Mouse (Mus musculus) neural tube, embryonic 12.5 days (tissue): ENCODE results near the gene Gpr84. TPM values are rescaled to one million over a fixed set of nuclear protein-coding genes. Genes with fewer than 3 reads are reported as not detected.
A peak's percentile ranks its signal among the peaks of the same experiment; 100 is the strongest.

Experiments used
- ATAC-seq: fragments of 200-750 bp; cut with Nextera tagmentation; 2 replicates; pipeline ENCODE4 v1.8.0; 2017; ENCODE audit warnings: low read depth, mild to moderate bottlenecking, moderate TSS enrichment, moderate library complexity; ENCODE audit not compliant: low FRiP score
- H3K27ac ChIP-seq: fragments of 300-500 bp; sonication (generic); 2 replicates; pipeline ENCODE4 v1.5.1; 2016
- H3K27me3 ChIP-seq: fragments of 300-500 bp; sonication (generic); replicated peaks from 2 replicates; pipeline ENCODE4 v1.6.1; 2016; ENCODE audit warnings: mild to moderate bottlenecking
- H3K36me3 ChIP-seq: fragments of 300-500 bp; sonication (generic); 2 replicates; pipeline ENCODE4 v1.6.1; 2016; ENCODE audit warnings: mild to moderate bottlenecking
- H3K4me1 ChIP-seq: fragments of 300-500 bp; sonication (generic); 2 replicates; pipeline ENCODE4 v1.6.1; 2016
- H3K4me2 ChIP-seq: fragments of 300-500 bp; sonication (generic); replicated peaks from 2 replicates; pipeline ENCODE4 v1.6.1; 2016; ENCODE audit warnings: mild to moderate bottlenecking
- H3K4me3 ChIP-seq: fragments of 300-500 bp; sonication (generic); 2 replicates; pipeline ENCODE4 v1.5.1; 2016
- H3K9ac ChIP-seq: fragments of 300-500 bp; sonication (generic); 2 replicates; pipeline ENCODE4 v1.6.1; 2016; ENCODE audit warnings: mild to moderate bottlenecking
- H3K9me3 ChIP-seq: fragments of 300-500 bp; sonication (generic); 2 replicates; pipeline ENCODE4 v1.6.1; 2016; ENCODE audit warnings: mild to moderate bottlenecking
- WGBS: fragments of 180-500 bp; shearing (Covaris S2); methylation state at CpG from one replicate; pipeline ENCODE4 v1.1.7; 2016; 5-methylcytosine and 5-hydroxymethylcytosine counted together
- polyA plus RNA-seq: library from polyadenylated mRNA; unstranded; fragments of >200 nt; fragmentation: Nextera tagmentation; extraction: Ambion mirVana; gene quantifications from 2 replicates; pipeline ENCODE4 v1.2.1, GENCODE M21; 2016

The Gpr84 gene
- polyA plus RNA-seq, 1 experiment from 2014 or later = 0.25 TPM

GRCm38 (mm10) chr15:103334194-103334593 lies 23.8 kb upstream of the Gpr84 start:
- no peak overlapping the region for H3K9ac ChIP-seq

DNA sequence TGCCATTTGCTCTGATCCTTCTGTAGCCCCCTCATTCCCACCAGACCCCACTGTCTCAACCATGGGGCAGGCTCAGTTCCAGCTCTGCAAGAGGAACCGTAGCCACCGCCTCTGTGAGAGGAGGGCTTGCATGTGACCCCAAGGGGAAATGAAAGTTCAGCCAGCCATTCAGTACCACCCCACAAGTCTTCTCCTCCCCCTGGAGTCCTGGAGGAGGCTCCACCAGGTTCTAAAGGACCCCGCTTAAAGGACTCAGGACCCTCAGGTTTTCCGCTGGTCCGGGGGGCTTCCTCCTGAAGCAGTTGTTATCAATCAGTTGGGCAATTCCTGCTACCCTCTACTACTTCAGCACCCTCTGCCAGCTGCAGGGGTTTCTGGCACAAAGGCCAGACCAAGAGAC lies 23.3 kb upstream of the Gpr84 start:
- WGBS = 72% methylated on average over 5 of the region's 5 CpGs
- Histone ChIP-seq H3K4me3 (no peak overlapping the region), H3K4me2 (no peak overlapping the region), H3K27ac (no peak overlapping the region), H3K9ac (no peak overlapping the region), H3K9me3 (no peaks in the 10 kb centered on the region), H3K36me3 (no peaks in the 10 kb centered on the region), H3K4me1 (peaks cover 19% of the 10 kb centered on the region), H3K27me3 (peaks cover 4% of the 10 kb centered on the region)
- no peak for ATAC-seq

More at GRCm38 (mm10) chr15:103334194-103334593, 23.8 kb upstream of the Gpr84 start:
- peaks cover 23% of the 10 kb centered on the region for H3K4me1 ChIP-seq
- 5% methylated on average over 2 of the region's 2 CpGs for WGBS
- no peaks in the 10 kb centered on the region for H3K9me3 ChIP-seq
- peaks cover 9% of the 10 kb centered on the region for H3K27me3 ChIP-seq
- no peak overlapping the region for H3K4me2 ChIP-seq
- H3K4me3 ChIP-seq = no peak overlapping the region
- H3K27ac ChIP-seq = no peak overlapping the region
- H3K36me3 ChIP-seq = no peaks in the 10 kb centered on the region
- ATAC-seq = no peak

DNA sequence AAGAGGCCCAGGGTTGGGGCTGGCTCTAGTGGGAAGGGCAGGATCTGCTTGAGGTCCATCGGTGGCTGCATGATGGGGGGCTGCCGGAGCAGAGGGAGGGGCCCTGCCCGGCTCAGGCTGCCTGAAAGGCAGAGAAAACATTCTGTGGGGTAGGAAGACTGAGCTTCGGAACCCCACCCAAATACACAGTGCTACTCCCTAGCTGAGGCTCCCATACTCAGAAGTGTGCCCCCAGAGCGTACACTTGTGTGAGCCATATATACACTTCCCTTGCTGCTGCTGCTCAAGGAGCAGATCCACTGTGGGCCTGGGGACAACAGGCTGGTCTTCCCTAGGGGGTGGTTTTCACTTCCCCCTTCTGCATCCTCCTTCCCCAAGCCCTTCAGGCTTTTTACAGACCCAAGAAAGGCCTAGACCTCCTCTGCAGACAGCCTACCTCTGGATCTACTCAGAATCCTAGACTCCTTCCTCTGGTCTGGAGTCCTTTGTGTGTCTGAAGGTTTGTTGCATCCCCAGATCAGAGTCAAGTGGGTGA lies 22.7 kb upstream of the Gpr84 start:
- Histone ChIP-seq H3K4me3 (no peak overlapping the region), H3K9ac (no peak overlapping the region), H3K27me3 (no peaks in the 10 kb centered on the region; the same call in 1 of the 2 replicates), H3K9me3 (no peaks in the 10 kb centered on the region), H3K36me3 (no peaks in the 10 kb centered on the region), H3K27ac (no peak overlapping the region), H3K4me2 (no peak overlapping the region), H3K4me1 (peaks cover 18% of the 10 kb centered on the region)
- 64% methylated on average over 5 of the region's 5 CpGs for WGBS
- no peak; the same call in 1 of the 2 replicates for ATAC-seq

DNA sequence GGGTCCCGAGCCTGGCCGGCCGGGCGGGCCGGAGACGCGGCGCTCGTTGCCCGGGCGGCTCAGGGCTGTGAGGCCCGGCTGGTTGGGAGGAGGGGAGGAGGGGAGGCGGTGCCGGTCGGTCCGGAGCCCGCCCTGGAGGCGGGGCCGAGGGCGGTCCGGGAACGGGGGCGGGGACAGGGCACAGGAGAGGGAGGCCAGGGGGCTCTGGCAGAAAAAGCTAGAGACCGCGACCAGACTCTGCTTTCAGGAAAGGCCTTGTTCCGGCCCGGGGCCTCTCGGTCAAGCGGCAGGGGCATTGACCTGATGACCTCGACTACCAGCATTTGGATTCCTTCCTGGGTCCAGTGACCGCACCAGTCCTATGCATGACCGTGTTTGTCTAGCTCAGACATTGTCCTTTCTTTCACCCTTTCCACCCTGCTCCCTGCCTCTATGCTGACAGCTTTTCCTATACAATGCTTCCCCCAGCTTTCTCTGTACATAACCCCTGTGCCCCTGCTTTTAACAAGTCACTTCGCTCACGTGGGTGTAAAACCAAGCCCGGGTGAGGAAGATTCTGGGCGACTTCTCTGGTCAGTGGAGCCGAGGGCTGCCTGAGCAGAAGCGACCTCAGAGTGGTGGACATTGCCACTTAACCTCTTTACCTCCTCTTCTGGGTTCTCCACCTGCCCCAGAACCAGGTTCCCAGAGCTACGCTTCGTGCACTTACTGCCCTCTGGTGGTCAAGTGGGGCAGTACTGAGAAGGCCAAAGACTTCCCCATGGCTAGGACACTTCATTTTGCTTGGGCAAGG lies 13.2 kb upstream of the Gpr84 start:
- Histone ChIP-seq H3K27me3 (no peaks in the 10 kb centered on the region), H3K27ac (peak overlapping the region; percentile 60), H3K9ac (peak overlapping the region; percentile 86), H3K4me2 (peak overlapping the region; percentile 87), H3K4me1 (peaks cover 33% of the 10 kb centered on the region), H3K9me3 (no peaks in the 10 kb centered on the region), H3K4me3 (peak overlapping the region; percentile 86), H3K36me3 (peaks cover 8% of the 10 kb centered on the region)
- WGBS = 1% methylated on average over 39 of the region's 40 CpGs
- ATAC-seq = peak; percentile 95

- Histone ChIP-seq H3K9me3 (no peaks in the 10 kb centered on the region), H3K9ac (peak overlapping the region; percentile 86), H3K27me3 (no peaks in the 10 kb centered on the region), H3K4me3 (peak overlapping the region; percentile 86), H3K4me2 (peak overlapping the region; percentile 87), H3K36me3 (peaks cover 14% of the 10 kb centered on the region), H3K27ac (peak overlapping the region; percentile 60), H3K4me1 (peaks cover 33% of the 10 kb centered on the region)
- peak; percentile 61 for ATAC-seq
- 1% methylated on average over 14 of the region's 26 CpGs for WGBS
These were observed 12.7 kb upstream of the Gpr84 start for GRCm38 (mm10) chr15:103323070-103323454.

GRCm38 (mm10) chr15:103322396-103322795 lies 12.0 kb upstream of the Gpr84 start:
- peaks cover 21% of the 10 kb centered on the region for H3K36me3 ChIP-seq
- H3K4me2 ChIP-seq = peak overlapping the region; percentile 87
- H3K27ac ChIP-seq = no peak overlapping the region
- 47% methylated on average over 4 of the region's 4 CpGs for WGBS
- peak overlapping the region; percentile 86 for H3K4me3 ChIP-seq
- no peaks in the 10 kb centered on the region for H3K27me3 ChIP-seq
- no peaks in the 10 kb centered on the region for H3K9me3 ChIP-seq
- peak overlapping the region; percentile 86 for H3K9ac ChIP-seq
- no peak for ATAC-seq
- peaks cover 33% of the 10 kb centered on the region for H3K4me1 ChIP-seq

DNA sequence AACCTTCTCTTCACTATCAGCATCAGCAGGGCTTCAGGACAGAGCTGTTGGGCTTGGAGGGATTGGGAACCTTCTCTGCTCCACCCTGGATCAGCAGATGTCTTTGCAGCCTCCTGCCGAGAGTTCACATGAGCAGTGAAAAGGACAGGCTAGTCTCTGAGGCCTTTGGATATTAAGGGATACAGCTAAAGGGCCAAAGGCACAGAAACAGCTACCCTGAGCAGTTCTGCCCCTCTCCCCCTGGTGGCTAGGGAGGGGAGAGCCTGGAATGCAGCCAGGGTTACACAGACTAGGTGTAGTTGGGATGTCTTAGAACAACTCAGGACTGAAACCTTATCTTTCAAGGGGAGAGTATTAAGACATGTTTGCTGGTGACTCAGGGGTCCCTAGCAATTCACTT lies 10.7 kb upstream of the Gpr84 start:
- Histone ChIP-seq H3K4me3 (no peak overlapping the region), H3K4me1 (peaks cover 33% of the 10 kb centered on the region), H3K27ac (no peak overlapping the region), H3K4me2 (no peak overlapping the region), H3K9me3 (no peaks in the 10 kb centered on the region), H3K9ac (no peak overlapping the region), H3K36me3 (peaks cover 34% of the 10 kb centered on the region), H3K27me3 (no peaks in the 10 kb centered on the region)
- WGBS = 69% methylated on average over 1 of the region's 1 CpGs
- no peak for ATAC-seq

GRCm38 (mm10) chr15:103318201-103318816 lies 7.9 kb upstream of the Gpr84 start:
- Histone ChIP-seq H3K4me2 (no peak overlapping the region), H3K9ac (no peak overlapping the region), H3K4me3 (no peak overlapping the region), H3K9me3 (no peaks in the 10 kb centered on the region), H3K27ac (no peak overlapping the region), H3K4me1 (peaks cover 49% of the 10 kb centered on the region), H3K36me3 (peaks cover 40% of the 10 kb centered on the region), H3K27me3 (no peaks in the 10 kb centered on the region)
- WGBS = 67% methylated on average over 3 of the region's 3 CpGs
- ATAC-seq = no peak

DNA sequence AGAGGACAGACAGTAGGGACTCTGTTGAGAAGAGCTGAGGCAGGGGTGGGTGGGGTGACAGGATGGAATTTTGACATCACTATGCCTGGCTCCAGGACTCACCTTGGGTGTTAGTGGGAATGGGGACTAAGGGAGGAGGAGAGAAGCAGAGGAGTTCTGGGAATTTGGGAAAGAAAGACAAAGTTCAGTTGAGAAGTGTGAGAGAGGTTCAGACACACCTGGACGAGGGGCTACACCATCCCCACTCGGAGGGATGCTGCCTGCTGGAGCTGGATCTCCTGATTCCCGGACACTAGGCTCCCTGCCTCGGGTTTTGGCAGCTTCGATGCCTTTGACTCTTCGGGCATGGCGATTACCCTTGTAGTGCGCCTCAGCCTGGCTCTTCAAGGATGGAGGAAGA lies 7.3 kb upstream of the Gpr84 start:
- Histone ChIP-seq H3K4me1 (peaks cover 46% of the 10 kb centered on the region), H3K9ac (no peak overlapping the region)

DNA sequence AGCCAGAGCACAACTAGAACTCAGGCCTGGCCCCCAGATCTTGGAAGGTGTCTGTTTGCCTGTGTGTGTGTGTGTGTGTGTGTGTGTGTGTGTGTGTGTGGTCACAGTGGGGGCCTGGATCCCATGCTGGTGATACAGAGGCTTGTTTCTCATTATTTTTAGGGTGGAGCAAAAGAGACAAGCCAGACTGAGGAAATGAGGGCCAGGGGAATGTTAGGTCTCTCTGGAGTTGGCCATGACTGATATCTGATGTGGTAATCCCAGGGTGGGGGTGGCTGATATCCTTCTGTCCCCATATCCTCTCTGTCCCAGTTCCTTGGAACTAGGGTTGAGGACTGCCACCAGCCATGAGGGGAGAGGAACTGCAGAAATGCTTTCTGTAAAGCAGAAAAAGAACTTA lies 6.7 kb upstream of the Gpr84 start:
- Histone ChIP-seq H3K9me3 (no peaks in the 10 kb centered on the region), H3K9ac (no peak overlapping the region), H3K27me3 (no peaks in the 10 kb centered on the region), H3K4me2 (no peak overlapping the region), H3K4me3 (no peak overlapping the region), H3K27ac (no peak overlapping the region), H3K4me1 (peaks cover 40% of the 10 kb centered on the region), H3K36me3 (peaks cover 40% of the 10 kb centered on the region)
- no peak for ATAC-seq

More for the DNA sequence above, 7.3 kb upstream of the Gpr84 start:
- Histone ChIP-seq H3K27ac (no peak overlapping the region), H3K4me3 (no peak overlapping the region), H3K27me3 (no peaks in the 10 kb centered on the region), H3K9me3 (no peaks in the 10 kb centered on the region), H3K4me2 (no peak overlapping the region), H3K36me3 (peaks cover 40% of the 10 kb centered on the region)
- ATAC-seq = no peak
- 94% methylated on average over 8 of the region's 8 CpGs for WGBS

DNA sequence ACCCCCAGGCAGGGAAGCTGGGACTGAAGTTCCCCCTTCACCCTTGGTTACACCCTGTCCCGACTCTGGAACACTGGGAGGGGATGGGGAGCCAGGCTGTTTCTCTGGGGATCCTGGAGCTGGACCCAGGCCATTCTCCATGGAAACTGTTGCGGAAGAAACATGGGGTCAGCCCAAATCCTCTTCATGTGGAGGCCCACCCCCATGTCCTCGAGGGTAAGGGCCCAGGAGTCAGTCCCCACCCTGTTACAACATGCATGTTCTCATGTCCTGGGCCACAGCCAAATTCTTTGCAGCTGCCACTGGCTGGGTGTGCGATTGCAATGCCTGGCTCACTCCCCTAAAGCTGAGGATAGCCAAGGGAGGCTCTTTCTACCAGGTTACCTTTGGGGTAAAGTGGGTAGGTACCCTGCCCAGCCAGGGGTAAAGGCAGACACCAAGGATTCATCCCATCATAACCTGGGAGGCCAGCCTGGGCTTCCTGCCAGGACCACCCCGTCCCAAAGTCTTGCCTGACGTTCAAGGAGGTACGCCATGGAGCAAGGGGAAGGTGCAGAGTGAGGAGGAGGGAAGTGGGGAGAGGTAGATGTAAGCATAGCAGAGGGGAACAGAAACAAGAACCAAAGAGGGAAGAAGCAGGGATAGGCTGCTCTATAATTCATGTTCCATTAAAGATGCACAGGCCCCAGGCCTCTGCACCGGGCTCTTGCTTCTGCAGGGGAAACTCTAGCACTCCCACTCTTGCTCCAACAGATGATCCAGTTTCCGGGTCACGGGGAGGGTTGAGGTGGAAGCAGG lies 5.8 kb upstream of the Gpr84 start:
- 94% methylated on average over 10 of the region's 10 CpGs for WGBS

DNA sequence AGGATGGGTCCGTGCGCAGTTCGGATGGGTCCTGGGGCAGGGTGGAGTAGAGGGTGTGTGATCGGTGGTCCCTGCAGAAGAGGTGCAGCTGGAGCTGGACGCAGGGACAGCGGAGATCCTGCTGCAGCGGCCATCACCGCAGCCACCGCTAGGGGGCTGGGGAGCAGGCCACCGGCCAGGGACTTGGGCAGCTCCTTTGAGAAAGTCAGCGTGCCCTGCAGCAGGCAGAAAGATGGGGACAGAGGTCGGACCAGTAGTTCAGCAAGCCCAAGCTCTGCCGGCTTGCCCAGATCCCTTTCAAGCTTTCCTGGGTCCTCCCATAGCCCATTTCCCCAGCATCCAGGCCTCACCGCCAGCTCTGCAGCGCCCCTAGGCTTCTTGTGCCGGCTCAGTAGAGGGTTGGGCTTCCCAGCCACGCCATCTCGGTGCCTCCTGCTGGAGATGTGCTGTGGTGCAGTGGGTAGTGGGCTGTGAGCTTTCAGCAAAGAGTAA lies 4.6 kb upstream of the Gpr84 start:
- no peaks in the 10 kb centered on the region for H3K27me3 ChIP-seq
- peak overlapping the region; percentile 54 for H3K9ac ChIP-seq
- H3K9me3 ChIP-seq = no peaks in the 10 kb centered on the region
- peaks cover 25% of the 10 kb centered on the region for H3K4me1 ChIP-seq
- 5% methylated on average over 18 of the region's 18 CpGs for WGBS
- H3K4me3 ChIP-seq = peak overlapping the region; percentile 26
- peaks cover 36% of the 10 kb centered on the region for H3K36me3 ChIP-seq
- peak; percentile 85 for ATAC-seq
- H3K27ac ChIP-seq = no peak overlapping the region
- peak overlapping the region; percentile 68 for H3K4me2 ChIP-seq

More for the DNA sequence above, 5.8 kb upstream of the Gpr84 start:
- no peak for ATAC-seq
- Histone ChIP-seq H3K9ac (no peak overlapping the region), H3K36me3 (peaks cover 40% of the 10 kb centered on the region), H3K4me2 (no peak overlapping the region), H3K27me3 (no peaks in the 10 kb centered on the region), H3K27ac (no peak overlapping the region), H3K4me3 (no peak overlapping the region), H3K4me1 (peaks cover 31% of the 10 kb centered on the region), H3K9me3 (no peaks in the 10 kb centered on the region)
